Mouse (Mus musculus) forebrain, embryonic 14.5 days (tissue): ENCODE data around the gene Ston1. TPM values are rescaled to one million over a fixed set of nuclear protein-coding genes. Genes with fewer than 3 reads are reported as not detected.

Experiments
- ATAC-seq: fragments of 200-750 bp; cut with Nextera tagmentation; 2 replicates; pipeline ENCODE4 v1.8.0; 2017; ENCODE audit warnings: mild to moderate bottlenecking, moderate library complexity
- DNase-seq: peaks from one replicate; pipeline ENCODE4 v3.0.0-alpha.2; 2015; ENCODE audit warnings: low spot score
- H3K27ac ChIP-seq: fragments of 300-500 bp; sonication (generic); 2 replicates; pipeline ENCODE4 v1.5.1; 2014; ENCODE audit warnings: low read depth, mild to moderate bottlenecking, control low read depth, low read length, moderate library complexity
- H3K27me3 ChIP-seq: fragments of 300-500 bp; sonication (generic); replicated peaks from 2 replicates; pipeline ENCODE4 v1.6.1; 2014; ENCODE audit warnings: low read length, control low read depth, mixed read lengths; ENCODE audit not compliant: control insufficient read depth, insufficient read depth
- H3K36me3 ChIP-seq: fragments of 300-500 bp; sonication (generic); 2 replicates; pipeline ENCODE4 v1.6.1; 2014; ENCODE audit warnings: low read length, control low read depth; ENCODE audit not compliant: control insufficient read depth, insufficient read depth
- H3K4me1 ChIP-seq: fragments of 300-500 bp; sonication (generic); 2 replicates; pipeline ENCODE4 v1.6.1; 2014; ENCODE audit warnings: antibody characterized with exemption, low read length, control low read depth; ENCODE audit not compliant: control insufficient read depth, insufficient read depth
- H3K4me2 ChIP-seq: fragments of 300-500 bp; sonication (generic); 2 replicates; pipeline ENCODE4 v1.6.1; 2014; ENCODE audit warnings: mild to moderate bottlenecking, control low read depth, low read length
- H3K4me3 ChIP-seq: fragments of 300-500 bp; sonication (generic); 2 replicates; pipeline ENCODE4 v1.5.1; 2014; ENCODE audit warnings: low read depth, low read length, control low read depth
- H3K9ac ChIP-seq: fragments of 300-500 bp; sonication (generic); 2 replicates; pipeline ENCODE4 v1.6.1; 2014; ENCODE audit warnings: mild to moderate bottlenecking, low read length, control low read depth, moderate library complexity
- H3K9me3 ChIP-seq: fragments of 300-500 bp; sonication (generic); replicated peaks from 2 replicates; pipeline ENCODE4 v1.6.1; 2016; ENCODE audit warnings: low read length, control low read depth, mixed read lengths; ENCODE audit not compliant: control insufficient read depth
- WGBS: fragments of 180-500 bp; shearing (Covaris S2); extraction: QIAGEN DNeasy Blood & Tissue Kit; methylation state at CpG from one replicate; pipeline ENCODE4 v1.1.7; 2014; 5-methylcytosine and 5-hydroxymethylcytosine counted together
- polyA plus RNA-seq: library from polyadenylated mRNA; unstranded; fragments of >200 nt; fragmentation: Nextera tagmentation; extraction: Ambion mirVana; gene quantifications from 2 replicates; pipeline ENCODE4 v1.2.1, GENCODE M21; 2014

Gene Ston1
- polyA plus RNA-seq, 1 experiment from 2014 or later: 2.8 TPM

- H3K4me3 ChIP-seq: no peak overlapping the region
- DNase-seq (no peak), ATAC-seq (no peak)
- no peaks in the 10 kb centered on the region for H3K4me1 ChIP-seq
- H3K4me2 ChIP-seq: no peak overlapping the region
- H3K36me3 ChIP-seq: peaks cover 35% of the 10 kb centered on the region
- 83% methylated on average over 4 of the region's 4 CpGs for WGBS
- no peak overlapping the region for H3K27ac ChIP-seq
- no peak overlapping the region for H3K9ac ChIP-seq
- no peaks in the 10 kb centered on the region for H3K9me3 ChIP-seq
- H3K27me3 ChIP-seq: no peaks in the 10 kb centered on the region
These were observed 40.8 kb upstream of the Ston1 start for GRCm38 (mm10) chr17:88556688-88557087.

GRCm38 (mm10) chr17:88558168-88558842 lies 39.2 kb upstream of the Ston1 start:
- H3K9me3 ChIP-seq: no peaks in the 10 kb centered on the region
- 39% methylated on average over 13 of the region's 13 CpGs for WGBS
- no peaks in the 10 kb centered on the region for H3K27me3 ChIP-seq
- no peak overlapping the region for H3K4me3 ChIP-seq
- H3K4me1 ChIP-seq: no peaks in the 10 kb centered on the region
- H3K36me3 ChIP-seq: peaks cover 47% of the 10 kb centered on the region
- ATAC-seq (peak; percentile 86), DNase-seq (peak; percentile 88)
- no peak overlapping the region for H3K27ac ChIP-seq
- no peak overlapping the region for H3K4me2 ChIP-seq
- no peak overlapping the region for H3K9ac ChIP-seq

GRCm38 (mm10) chr17:88563611-88564010 lies 33.9 kb upstream of the Ston1 start:
- H3K4me1 ChIP-seq: no peaks in the 10 kb centered on the region
- no peaks in the 10 kb centered on the region for H3K27me3 ChIP-seq
- no peak overlapping the region for H3K4me3 ChIP-seq
- H3K4me2 ChIP-seq: no peak overlapping the region
- H3K27ac ChIP-seq: no peak overlapping the region
- DNase-seq: no peak
- peaks cover 44% of the 10 kb centered on the region for H3K36me3 ChIP-seq
- H3K9ac ChIP-seq: no peak overlapping the region
- H3K9me3 ChIP-seq: no peaks in the 10 kb centered on the region
- 93% methylated on average over 3 of the region's 3 CpGs for WGBS
- ATAC-seq: no peak

GRCm38 (mm10) chr17:88569807-88570540 lies 27.5 kb upstream of the Ston1 start:
- WGBS: 53% methylated on average over 10 of the region's 10 CpGs
- no peaks in the 10 kb centered on the region for H3K4me1 ChIP-seq
- H3K9me3 ChIP-seq: no peaks in the 10 kb centered on the region
- H3K27ac ChIP-seq: no peak overlapping the region
- DNase-seq (peak; percentile 23), ATAC-seq (peak; percentile 61)
- H3K36me3 ChIP-seq: peaks cover 72% of the 10 kb centered on the region
- H3K9ac ChIP-seq: no peak overlapping the region
- H3K4me2 ChIP-seq: no peak overlapping the region
- H3K27me3 ChIP-seq: no peaks in the 10 kb centered on the region
- no peak overlapping the region for H3K4me3 ChIP-seq

- DNase-seq (no peak), ATAC-seq (no peak)
- Histone ChIP-seq H3K4me3 (no peak overlapping the region), H3K4me2 (no peak overlapping the region), H3K9me3 (no peaks in the 10 kb centered on the region), H3K27ac (no peak overlapping the region), H3K27me3 (no peaks in the 10 kb centered on the region), H3K9ac (no peak overlapping the region), H3K4me1 (no peaks in the 10 kb centered on the region), H3K36me3 (peaks cover 71% of the 10 kb centered on the region)
- WGBS: 89% methylated on average over 11 of the region's 11 CpGs
These were observed 26.7 kb upstream of the Ston1 start for GRCm38 (mm10) chr17:88570784-88571183.

- H3K4me1 ChIP-seq: no peaks in the 10 kb centered on the region
- no peak overlapping the region for H3K9ac ChIP-seq
- peaks cover 69% of the 10 kb centered on the region for H3K36me3 ChIP-seq
- WGBS: 65% methylated on average over 5 of the region's 5 CpGs
- H3K27me3 ChIP-seq: no peaks in the 10 kb centered on the region
- H3K9me3 ChIP-seq: no peaks in the 10 kb centered on the region
- H3K4me3 ChIP-seq: no peak overlapping the region
- no peak overlapping the region for H3K27ac ChIP-seq
- H3K4me2 ChIP-seq: no peak overlapping the region
- ATAC-seq (no peak), DNase-seq (no peak)
These were observed 22.7 kb upstream of the Ston1 start for GRCm38 (mm10) chr17:88574811-88575210.

- DNase-seq: no peak
- Histone ChIP-seq H3K27me3 (no peaks in the 10 kb centered on the region), H3K36me3 (peaks cover 76% of the 10 kb centered on the region), H3K4me3 (no peak overlapping the region), H3K4me1 (no peaks in the 10 kb centered on the region), H3K9me3 (no peaks in the 10 kb centered on the region), H3K4me2 (no peak overlapping the region), H3K9ac (no peak overlapping the region), H3K27ac (no peak overlapping the region)
- ATAC-seq: no peak
- WGBS: 90% methylated on average over 20 of the region's 20 CpGs
These were observed 18.8 kb upstream of the Ston1 start for GRCm38 (mm10) chr17:88578522-88579242.

- Histone ChIP-seq H3K4me3 (no peak overlapping the region), H3K27ac (no peak overlapping the region), H3K9me3 (no peaks in the 10 kb centered on the region), H3K9ac (no peak overlapping the region), H3K36me3 (peaks cover 84% of the 10 kb centered on the region), H3K4me1 (no peaks in the 10 kb centered on the region), H3K27me3 (no peaks in the 10 kb centered on the region), H3K4me2 (no peak overlapping the region)
- no peak for ATAC-seq
- 91% methylated on average over 6 of the region's 6 CpGs for WGBS
- DNase-seq: no peak
These were observed 16.9 kb upstream of the Ston1 start for GRCm38 (mm10) chr17:88580556-88580955.
